Comparison of ENCODE assay signal across 8 mouse cellular contexts in the genomic region with DNA sequence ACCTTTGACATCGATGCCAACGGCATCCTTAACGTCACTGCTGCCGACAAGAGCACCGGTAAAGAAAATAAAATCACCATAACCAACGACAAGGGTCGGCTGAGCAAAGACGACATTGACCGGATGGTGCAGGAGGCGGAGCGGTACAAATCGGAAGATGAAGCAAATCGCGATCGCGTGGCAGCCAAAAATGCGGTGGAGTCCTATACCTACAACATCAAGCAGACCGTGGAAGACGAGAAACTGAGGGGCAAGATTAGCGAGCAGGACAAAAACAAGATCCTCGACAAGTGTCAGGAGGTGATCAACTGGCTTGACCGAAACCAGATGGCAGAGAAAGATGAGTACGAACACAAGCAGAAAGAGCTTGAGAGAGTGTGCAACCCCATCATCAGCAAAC. TPM values are rescaled to one million over a fixed set of nuclear protein-coding genes. Genes with fewer than 3 reads are reported as not detected.
A peak's percentile ranks its signal among the peaks of the same experiment; 100 is the strongest.
DNase-seq lines count a peak whose midpoint lies in the region; ATAC-seq and TF ChIP-seq lines count a peak whose summit lies in the region.

No protein-coding gene starts in this region.

- TF ChIP-seq POLR2A in thymus, adult 2 months (IDR thresholded peaks at IDR 0.05; ENCODE audit: control insufficient read depth, extremely low read depth, insufficient read depth, low read length, poor library complexity): no peak

- H3K36me3 ChIP-seq in thymus, adult 2 months (ENCODE audit: control insufficient read depth, insufficient read depth, low read length): no peaks in the 10 kb centered on the region
- no peaks in the 10 kb centered on the region for H3K36me3 ChIP-seq in hindbrain, embryonic 15.5 days
- no peaks in the 10 kb centered on the region for H3K36me3 ChIP-seq in midbrain, embryonic 11.5 days (ENCODE audit: control insufficient read depth, insufficient read depth, low read length)

- no peaks in the 10 kb centered on the region for H3K9me3 ChIP-seq in hindbrain, embryonic 15.5 days
- no peaks in the 10 kb centered on the region for H3K9me3 ChIP-seq in midbrain, embryonic 11.5 days (ENCODE audit: control insufficient read depth, low read length)

- peaks cover 24% of the 10 kb centered on the region for H3K4me1 ChIP-seq in thymus, adult 2 months (replicated peaks; ENCODE audit: control insufficient read depth, insufficient read depth, low read length)
- peaks cover 24% of the 10 kb centered on the region for H3K4me1 ChIP-seq in hindbrain, embryonic 15.5 days (replicated peaks)
- peaks cover 17% of the 10 kb centered on the region for H3K4me1 ChIP-seq in midbrain, embryonic 11.5 days (ENCODE audit: control insufficient read depth, insufficient read depth, low read length)

- peak; percentile 3 to 5 for DNase-seq in adrenal gland, postnatal 36 days
- DNase-seq in adrenal gland, adult 8-10 months: no peak
- peak; percentile 7 for DNase-seq in thymus, adult 2 months
- DNase-seq in thymus, postnatal 4 days: no peak
- DNase-seq in midbrain, embryonic 11.5 days (ENCODE audit: low spot score, missing footprints): peak; percentile 92
- no peak for DNase-seq in left cerebral cortex, postnatal 4 days
- DNase-seq in left cerebral cortex, adult 11 months (ENCODE audit: low spot score): no peak

- no peak for ATAC-seq in hindbrain, embryonic 15.5 days (ENCODE audit: low FRiP score, low read depth)
- ATAC-seq in midbrain, embryonic 11.5 days (ENCODE audit: low FRiP score): no peak

- TF ChIP-seq CTCF in thymus, adult 2 months (IDR thresholded peaks at IDR 0.05; ENCODE audit: borderline replicate concordance, control insufficient read depth, extremely low read depth, insufficient read depth, low read length, poor library complexity): no peak

- H3K9ac ChIP-seq in hindbrain, embryonic 15.5 days: no peak overlapping the region
- H3K9ac ChIP-seq in midbrain, embryonic 11.5 days (ENCODE audit: low read length): no peak overlapping the region

- WGBS in thymus, adult 2 months: 4% methylated on average over 23 of the region's 23 CpGs
- 2% methylated on average over 23 of the region's 23 CpGs for WGBS in hindbrain, embryonic 15.5 days
- WGBS in midbrain, embryonic 11.5 days: 4% methylated on average over 23 of the region's 23 CpGs

- H3K4me3 ChIP-seq in thymus, adult 2 months (ENCODE audit: control insufficient read depth, insufficient read depth, low read length): peak overlapping the region; percentile 7
- H3K4me3 ChIP-seq in hindbrain, embryonic 15.5 days: peak overlapping the region; percentile 70
- H3K4me3 ChIP-seq in midbrain, embryonic 11.5 days (ENCODE audit: low read depth, low read length): peak overlapping the region; percentile 68

- peaks cover 14% of the 10 kb centered on the region; the same call in 1 of the 2 replicates for H3K27me3 ChIP-seq in thymus, adult 2 months (ENCODE audit: control insufficient read depth, insufficient read depth, low read length)
- peaks cover 45% of the 10 kb centered on the region for H3K27me3 ChIP-seq in hindbrain, embryonic 15.5 days
- H3K27me3 ChIP-seq in midbrain, embryonic 11.5 days (ENCODE audit: control insufficient read depth, insufficient read depth, low read length): peaks cover 40% of the 10 kb centered on the region

- peak overlapping the region; percentile 85 for H3K4me2 ChIP-seq in hindbrain, embryonic 15.5 days
- peak overlapping the region; percentile 67 for H3K4me2 ChIP-seq in midbrain, embryonic 11.5 days

- intact Hi-C loops in left cerebral cortex, postnatal 4 days (cut with DNase I): loop anchor here (10.0 kb wide), 1 partner anchor 189 kb away; no protein-coding TSS in a partner anchor

- no peak overlapping the region for H3K27ac ChIP-seq in thymus, adult 2 months (ENCODE audit: control insufficient read depth, insufficient read depth, low read length)
- no peak overlapping the region for H3K27ac ChIP-seq in hindbrain, embryonic 15.5 days (replicated peaks)
- no peak overlapping the region for H3K27ac ChIP-seq in midbrain, embryonic 11.5 days (ENCODE audit: low read depth, low read length)

RNA-seq across cellular contexts. Expression of a gene that starts 2.0 kb away (rescaled TPM):
- total RNA-seq in adrenal gland, postnatal 36 days (2021): 10 to 100 TPM; 18.5 to 21.5 TPM
- total RNA-seq in adrenal gland, adult 8-10 months (2022): 10 to 100 TPM; 19.1 to 25.6 (median 22.9) TPM
- 5.1 and 6.0 TPM in 2 replicates for polyA plus RNA-seq in thymus, adult 2 months (2012; rRNA removed)
- polyA plus RNA-seq in hindbrain, embryonic 15.5 days (2015; fragmentation: Nextera tagmentation; extraction: Ambion mirVana): 7.3 and 8.7 TPM in 2 replicates
- polyA plus RNA-seq in midbrain, embryonic 11.5 days (2014; fragmentation: Nextera tagmentation; extraction: Ambion mirVana): 5.1 and 7.0 TPM in 2 replicates
- 10 to 100 TPM in 1 of 2 experiments, 1 to 10 TPM in 1; 10.0 to 11.3 TPM for total RNA-seq in left cerebral cortex, postnatal 4 days (2021)

RNA-seq across cellular contexts. Expression of a gene that starts 11.4 kb away (rescaled TPM):
- not detected for total RNA-seq in adrenal gland, postnatal 36 days (2021)
- under 1 TPM; 0.15 to 0.24 (median 0.23) TPM for total RNA-seq in adrenal gland, adult 8-10 months (2022)
- not detected in 2 replicates for polyA plus RNA-seq in thymus, adult 2 months (2012; rRNA removed)
- 1.6 TPM in 2 replicates for polyA plus RNA-seq in hindbrain, embryonic 15.5 days (2015; fragmentation: Nextera tagmentation; extraction: Ambion mirVana)
- 0.39 and 0.51 TPM in 2 replicates for polyA plus RNA-seq in midbrain, embryonic 11.5 days (2014; fragmentation: Nextera tagmentation; extraction: Ambion mirVana)
- total RNA-seq in left cerebral cortex, postnatal 4 days (2021): under 1 TPM; 0.48 to 0.88 TPM

RNA-seq across cellular contexts. Expression of a gene that starts 35.9 kb away (rescaled TPM):
- total RNA-seq in adrenal gland, postnatal 36 days (2021): 1 to 10 TPM; 5.2 to 5.8 TPM
- total RNA-seq in adrenal gland, adult 8-10 months (2022): 1 to 10 TPM; 5.7 to 7.4 (median 6.7) TPM
- polyA plus RNA-seq in thymus, adult 2 months (2012; rRNA removed): 7.2 and 8.0 TPM in 2 replicates
- 3.7 and 3.9 TPM in 2 replicates for polyA plus RNA-seq in hindbrain, embryonic 15.5 days (2015; fragmentation: Nextera tagmentation; extraction: Ambion mirVana)
- polyA plus RNA-seq in midbrain, embryonic 11.5 days (2014; fragmentation: Nextera tagmentation; extraction: Ambion mirVana): 7.6 and 7.8 TPM in 2 replicates
- total RNA-seq in left cerebral cortex, postnatal 4 days (2021): 1 to 10 TPM; 3.7 to 4.6 TPM

RNA-seq across cellular contexts. Expression of a gene that starts 36.6 kb away (rescaled TPM):
- 1 to 10 TPM; 5.9 to 9.9 TPM for total RNA-seq in adrenal gland, postnatal 36 days (2021)
- total RNA-seq in adrenal gland, adult 8-10 months (2022): 10 to 100 TPM in 3 of 4 experiments, 1 to 10 TPM in 1; 8.5 to 14.1 (median 10.7) TPM
- polyA plus RNA-seq in thymus, adult 2 months (2012; rRNA removed): 22.1 and 28.7 TPM in 2 replicates
- 13.1 and 14.1 TPM in 2 replicates for polyA plus RNA-seq in hindbrain, embryonic 15.5 days (2015; fragmentation: Nextera tagmentation; extraction: Ambion mirVana)
- 20.9 and 23.4 TPM in 2 replicates for polyA plus RNA-seq in midbrain, embryonic 11.5 days (2014; fragmentation: Nextera tagmentation; extraction: Ambion mirVana)
- 10 to 100 TPM; 19.0 to 22.2 TPM for total RNA-seq in left cerebral cortex, postnatal 4 days (2021)

Comparison
In these comparisons a context has a peak if more than half of its experiments do, and no peak if none do; other contexts are left out.
1. DNase-seq: peak in adrenal gland, postnatal 36 days (2 of 2), thymus, adult 2 months (single experiment) and midbrain, embryonic 11.5 days (single experiment); none in adrenal gland, adult 8-10 months (single experiment), thymus, postnatal 4 days (single experiment), left cerebral cortex, postnatal 4 days (single experiment) and left cerebral cortex, adult 11 months (single experiment).
2. H3K4me3 ChIP-seq: peak in every context shown above with its lines; median percentile 70 in hindbrain, embryonic 15.5 days; 68 in midbrain, embryonic 11.5 days; 7 in thymus, adult 2 months.